Mouse (Mus musculus) ES-E14 (cell line): ENCODE measurements around the gene Stim2.

Experiments
- CHD2 ChIP-seq: IDR thresholded peaks from 2 replicates; pipeline ENCODE4 v1.6.1; 2014; ENCODE audit warnings: mild to moderate bottlenecking, low read depth, low read length, inconsistent platforms
- HCFC1 ChIP-seq: IDR thresholded peaks from 2 replicates; pipeline ENCODE4 v1.6.1; 2012; ENCODE audit warnings: low read length, inconsistent platforms, borderline replicate concordance; ENCODE audit not compliant: insufficient read depth
- ZC3H11A ChIP-seq: IDR thresholded peaks from 2 replicates; pipeline ENCODE4 v1.6.1; 2012; ENCODE audit warnings: low read depth, mild to moderate bottlenecking, inconsistent platforms, low read length, borderline replicate concordance
- ZNF384 ChIP-seq: IDR thresholded peaks from 2 replicates; pipeline ENCODE4 v1.6.1; 2012; ENCODE audit warnings: low read depth, low read length, inconsistent platforms

GRCm38 (mm10) chr5:53961830-53962515 lies 36.3 kb upstream of the Stim2 start:
- TF ChIP-seq HCFC1, result no peak
- TF ChIP-seq ZC3H11A, result no peak
- no peak for TF ChIP-seq CHD2
- no peak for TF ChIP-seq ZNF384
